Mouse (Mus musculus): ENCODE results near the gene Gpr179. TPM values are rescaled to one million over a fixed set of nuclear protein-coding genes. Genes with fewer than 3 reads are reported as not detected.
A peak's percentile ranks its signal among the peaks of the same experiment; 100 is the strongest.

Gene Gpr179
- 0.30 and 0.36 TPM in 2 replicates for polyA plus RNA-seq (2014; fragmentation: Nextera tagmentation; extraction: Ambion mirVana)

GRCm38 (mm10) chr11:97352027-97352684 is at the start of gene Gpr179:
Gene Gpr179 (minus strand): TSS chr11:97352077.
- H3K36me3 ChIP-seq (ENCODE audit: control insufficient read depth, insufficient read depth, low read length) = no peaks in the 10 kb centered on the region
- peak within 1 kb of the TSS; percentile 32 for H3K27ac ChIP-seq (replicated peaks; ENCODE audit: low read depth, low read length)
- WGBS = 45% methylated on average over 3 of the region's 3 CpGs
- DNase-seq (peak; percentile 48), ATAC-seq (ENCODE audit: low FRiP score, low TSS enrichment) (peak; percentile 31; the same call in 1 of the 2 replicates)
- peaks cover 22% of the 10 kb centered on the region for H3K4me1 ChIP-seq (ENCODE audit: control insufficient read depth, insufficient read depth, low read length)
- no peak within 1 kb of the TSS for H3K4me3 ChIP-seq (replicated peaks; ENCODE audit: low read depth, low read length)
- no peak within 1 kb of the TSS for H3K4me2 ChIP-seq (ENCODE audit: low read length)
- H3K9me3 ChIP-seq (ENCODE audit: control insufficient read depth, low read length) = no peaks in the 10 kb centered on the region
- no peaks in the 10 kb centered on the region for H3K27me3 ChIP-seq (ENCODE audit: control insufficient read depth, insufficient read depth, low read length)
- H3K9ac ChIP-seq (replicated peaks; ENCODE audit: low read length) = peak within 1 kb of the TSS; percentile 29

- Histone ChIP-seq H3K4me1 (ENCODE audit: control insufficient read depth, insufficient read depth, low read length) (peaks cover 22% of the 10 kb centered on the region), H3K27ac (replicated peaks; ENCODE audit: low read depth, low read length) (peak overlapping the region; percentile 20), H3K4me3 (replicated peaks; ENCODE audit: low read depth, low read length) (no peak overlapping the region), H3K9ac (replicated peaks; ENCODE audit: low read length) (no peak overlapping the region), H3K9me3 (ENCODE audit: control insufficient read depth, low read length) (no peaks in the 10 kb centered on the region), H3K27me3 (ENCODE audit: control insufficient read depth, insufficient read depth, low read length) (no peaks in the 10 kb centered on the region; the same call in 1 of the 2 replicates), H3K4me2 (ENCODE audit: low read length) (peak overlapping the region; percentile 63; the same call in 1 of the 2 replicates), H3K36me3 (ENCODE audit: control insufficient read depth, insufficient read depth, low read length) (peaks cover 10% of the 10 kb centered on the region; the same call in 1 of the 2 replicates)
- ATAC-seq (ENCODE audit: low FRiP score, low TSS enrichment) (peak; percentile 53; the same call in 1 of the 2 replicates), DNase-seq (peak; percentile 42)
- WGBS = 15% methylated on average over 6 of the region's 6 CpGs
Observed at GRCm38 (mm10) chr11:97401082-97401481, 49.2 kb upstream of the Gpr179 start.

DNA sequence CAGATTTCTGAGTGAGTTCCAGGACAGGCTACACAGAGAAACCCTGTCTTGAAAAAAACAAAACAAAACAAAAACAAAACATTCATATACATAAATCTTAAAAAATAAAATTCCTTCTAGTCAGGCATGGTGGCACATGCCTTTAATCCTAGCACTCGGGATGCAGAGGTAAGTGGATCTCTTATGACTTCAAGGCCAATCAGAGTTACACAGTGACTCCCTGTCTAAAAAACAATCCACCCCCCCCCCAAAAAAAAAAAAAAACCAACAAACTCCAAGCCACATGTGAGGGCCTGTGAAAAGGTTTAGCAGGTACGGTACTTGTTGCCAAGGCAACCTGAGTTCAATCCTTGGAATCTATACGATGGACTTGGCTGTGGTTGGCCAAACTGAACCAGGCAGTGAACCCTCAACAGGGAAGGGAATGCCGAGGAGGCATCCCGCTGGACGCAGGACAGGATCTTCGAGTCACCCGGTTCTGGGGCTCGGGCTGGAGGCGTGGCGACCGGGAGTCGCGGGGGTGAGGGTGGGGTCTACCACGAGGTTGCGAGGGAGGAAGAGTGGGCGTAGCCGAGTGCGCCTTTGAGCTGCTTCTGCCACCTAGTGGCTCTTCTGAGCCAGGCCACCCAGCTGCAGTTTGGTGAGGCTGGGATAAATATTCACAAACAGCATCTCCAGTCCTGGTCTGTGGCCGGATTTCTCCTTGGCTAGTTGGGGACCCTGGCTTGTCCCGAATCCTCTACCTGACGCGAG is 48.3 kb upstream of the Gpr179 start:
- WGBS = 5% methylated on average over 23 of the region's 23 CpGs
- peak overlapping the region; percentile 28 for H3K4me3 ChIP-seq (replicated peaks; ENCODE audit: low read depth, low read length)
- ATAC-seq (ENCODE audit: low FRiP score, low TSS enrichment) = peak; percentile 60

DNA sequence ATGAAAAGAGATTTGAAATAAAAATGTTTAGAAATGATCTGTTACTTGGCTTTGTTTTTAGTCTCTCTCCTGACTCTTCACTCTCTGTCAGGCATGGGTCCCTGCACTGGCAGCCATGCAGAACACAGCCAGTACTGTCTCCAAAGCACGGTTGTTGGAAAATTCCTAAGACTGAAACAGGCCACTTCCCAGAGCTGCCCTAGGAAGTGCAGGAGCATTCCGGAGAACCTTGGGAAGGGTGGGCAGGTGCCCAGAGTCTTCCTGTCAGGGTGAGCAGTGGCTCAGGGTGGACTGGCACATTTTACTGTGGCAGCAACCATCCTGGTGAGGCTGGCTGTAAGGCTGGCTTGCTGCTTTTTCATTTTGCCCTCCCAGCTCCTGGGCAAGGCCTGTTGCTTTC is 46.6 kb upstream of the Gpr179 start:
- WGBS = 62% methylated on average over 2 of the region's 2 CpGs
- no peak overlapping the region for H3K4me3 ChIP-seq (replicated peaks; ENCODE audit: low read depth, low read length)
- no peak overlapping the region for H3K9ac ChIP-seq (replicated peaks; ENCODE audit: low read length)
- peaks cover 33% of the 10 kb centered on the region for H3K36me3 ChIP-seq (ENCODE audit: control insufficient read depth, insufficient read depth, low read length)
- H3K4me2 ChIP-seq (ENCODE audit: low read length) = no peak overlapping the region
- ATAC-seq (ENCODE audit: low FRiP score, low TSS enrichment) (no peak), DNase-seq (no peak)
- no peaks in the 10 kb centered on the region for H3K27me3 ChIP-seq (ENCODE audit: control insufficient read depth, insufficient read depth, low read length)
- H3K27ac ChIP-seq (replicated peaks; ENCODE audit: low read depth, low read length) = no peak overlapping the region
- no peaks in the 10 kb centered on the region for H3K9me3 ChIP-seq (ENCODE audit: control insufficient read depth, low read length)
- 0 out of 2 replicates have a peak, but pooled peaks cover 5% of the 10 kb centered on the region for H3K4me1 ChIP-seq (ENCODE audit: control insufficient read depth, insufficient read depth, low read length)

More for the DNA sequence above, 48.3 kb upstream of the Gpr179 start:
- peaks cover 17% of the 10 kb centered on the region for H3K36me3 ChIP-seq (ENCODE audit: control insufficient read depth, insufficient read depth, low read length)
- no peak overlapping the region for H3K9ac ChIP-seq (replicated peaks; ENCODE audit: low read length)
- no peaks in the 10 kb centered on the region for H3K27me3 ChIP-seq (ENCODE audit: control insufficient read depth, insufficient read depth, low read length)
- H3K4me1 ChIP-seq (ENCODE audit: control insufficient read depth, insufficient read depth, low read length) = peaks cover 12% of the 10 kb centered on the region
- H3K27ac ChIP-seq (replicated peaks; ENCODE audit: low read depth, low read length) = peak overlapping the region; percentile 20; the same call in 1 of the 2 replicates
- H3K9me3 ChIP-seq (ENCODE audit: control insufficient read depth, low read length) = no peaks in the 10 kb centered on the region
- peak; percentile 91 for DNase-seq
- H3K4me2 ChIP-seq (ENCODE audit: low read length) = peak overlapping the region; percentile 63

- Histone ChIP-seq H3K36me3 (ENCODE audit: control insufficient read depth, insufficient read depth, low read length) (peaks cover 77% of the 10 kb centered on the region), H3K4me3 (replicated peaks; ENCODE audit: low read depth, low read length) (no peak overlapping the region), H3K9ac (replicated peaks; ENCODE audit: low read length) (no peak overlapping the region), H3K4me2 (ENCODE audit: low read length) (no peak overlapping the region), H3K9me3 (ENCODE audit: control insufficient read depth, low read length) (no peaks in the 10 kb centered on the region), H3K4me1 (ENCODE audit: control insufficient read depth, insufficient read depth, low read length) (no peaks in the 10 kb centered on the region), H3K27me3 (ENCODE audit: control insufficient read depth, insufficient read depth, low read length) (no peaks in the 10 kb centered on the region), H3K27ac (replicated peaks; ENCODE audit: low read depth, low read length) (no peak overlapping the region)
- WGBS = 87% methylated on average over 11 of the region's 11 CpGs
- DNase-seq (no peak), ATAC-seq (ENCODE audit: low FRiP score, low TSS enrichment) (no peak)
Observed at GRCm38 (mm10) chr11:97394146-97394545, 42.3 kb upstream of the Gpr179 start.

GRCm38 (mm10) chr11:97393658-97394057 is 41.8 kb upstream of the Gpr179 start:
- Histone ChIP-seq H3K4me1 (ENCODE audit: control insufficient read depth, insufficient read depth, low read length) (no peaks in the 10 kb centered on the region), H3K9me3 (ENCODE audit: control insufficient read depth, low read length) (no peaks in the 10 kb centered on the region), H3K4me2 (ENCODE audit: low read length) (no peak overlapping the region), H3K9ac (replicated peaks; ENCODE audit: low read length) (no peak overlapping the region), H3K36me3 (ENCODE audit: control insufficient read depth, insufficient read depth, low read length) (peaks cover 82% of the 10 kb centered on the region), H3K27me3 (ENCODE audit: control insufficient read depth, insufficient read depth, low read length) (no peaks in the 10 kb centered on the region), H3K4me3 (replicated peaks; ENCODE audit: low read depth, low read length) (no peak overlapping the region), H3K27ac (replicated peaks; ENCODE audit: low read depth, low read length) (no peak overlapping the region)
- ATAC-seq (ENCODE audit: low FRiP score, low TSS enrichment) = no peak
- 69% methylated on average over 11 of the region's 11 CpGs for WGBS
- DNase-seq = no peak

- no peak for ATAC-seq (ENCODE audit: low FRiP score, low TSS enrichment)
- no peak overlapping the region for H3K27ac ChIP-seq (replicated peaks; ENCODE audit: low read depth, low read length)
- WGBS = 87% methylated on average over 8 of the region's 8 CpGs
- no peaks in the 10 kb centered on the region for H3K9me3 ChIP-seq (ENCODE audit: control insufficient read depth, low read length)
- H3K9ac ChIP-seq (replicated peaks; ENCODE audit: low read length) = no peak overlapping the region
- no peak overlapping the region for H3K4me3 ChIP-seq (replicated peaks; ENCODE audit: low read depth, low read length)
- H3K27me3 ChIP-seq (ENCODE audit: control insufficient read depth, insufficient read depth, low read length) = no peaks in the 10 kb centered on the region
- H3K36me3 ChIP-seq (ENCODE audit: control insufficient read depth, insufficient read depth, low read length) = peaks cover 83% of the 10 kb centered on the region
- no peak overlapping the region for H3K4me2 ChIP-seq (ENCODE audit: low read length)
- no peak for DNase-seq
- H3K4me1 ChIP-seq (ENCODE audit: control insufficient read depth, insufficient read depth, low read length) = no peaks in the 10 kb centered on the region
Observed at GRCm38 (mm10) chr11:97389127-97389526, 37.2 kb upstream of the Gpr179 start.

- Histone ChIP-seq H3K9me3 (ENCODE audit: control insufficient read depth, low read length) (no peaks in the 10 kb centered on the region), H3K4me2 (ENCODE audit: low read length) (no peak overlapping the region), H3K27me3 (ENCODE audit: control insufficient read depth, insufficient read depth, low read length) (no peaks in the 10 kb centered on the region), H3K27ac (replicated peaks; ENCODE audit: low read depth, low read length) (no peak overlapping the region), H3K36me3 (ENCODE audit: control insufficient read depth, insufficient read depth, low read length) (peaks cover 83% of the 10 kb centered on the region), H3K9ac (replicated peaks; ENCODE audit: low read length) (no peak overlapping the region), H3K4me3 (replicated peaks; ENCODE audit: low read depth, low read length) (no peak overlapping the region), H3K4me1 (ENCODE audit: control insufficient read depth, insufficient read depth, low read length) (no peaks in the 10 kb centered on the region)
- ATAC-seq (ENCODE audit: low FRiP score, low TSS enrichment) (no peak), DNase-seq (no peak)
- WGBS = 96% methylated on average over 2 of the region's 2 CpGs
Observed at GRCm38 (mm10) chr11:97387811-97388210, 35.9 kb upstream of the Gpr179 start.

Data from midbrain, embryonic 14.5 days (tissue).